Mouse (Mus musculus) embryonic facial prominence, embryonic 14.5 days (tissue): ENCODE data around the gene Zp2. TPM values are rescaled to one million over a fixed set of nuclear protein-coding genes. Genes with fewer than 3 reads are reported as not detected.

Experiments
- ATAC-seq: fragments of 200-750 bp; cut with Nextera tagmentation; 2 replicates; pipeline ENCODE4 v1.8.0; 2017; ENCODE audit warnings: low read depth, moderate number of reproducible peaks, moderate TSS enrichment
- DNase-seq: peaks from one replicate; pipeline ENCODE4 v3.0.0-alpha.2; 2015; ENCODE audit warnings: low spot score
- H3K27ac ChIP-seq: fragments of 300-500 bp; sonication (generic); replicated peaks from 2 replicates; pipeline ENCODE4 v1.5.1; 2014; ENCODE audit warnings: low read depth, mild to moderate bottlenecking, low read length, moderate library complexity
- H3K27me3 ChIP-seq: fragments of 300-500 bp; sonication (generic); replicated peaks from 2 replicates; pipeline ENCODE4 v1.6.1; 2014; ENCODE audit warnings: low read length; ENCODE audit not compliant: control insufficient read depth, insufficient read depth
- H3K36me3 ChIP-seq: fragments of 300-500 bp; sonication (generic); 2 replicates; pipeline ENCODE4 v1.6.1; 2014; ENCODE audit warnings: low read length, mixed read lengths; ENCODE audit not compliant: control insufficient read depth, insufficient read depth
- H3K4me1 ChIP-seq: fragments of 300-500 bp; sonication (generic); 2 replicates; pipeline ENCODE4 v1.6.1; 2014; ENCODE audit warnings: antibody characterized with exemption, low read length; ENCODE audit not compliant: control insufficient read depth, insufficient read depth
- H3K4me2 ChIP-seq: fragments of 300-500 bp; sonication (generic); 2 replicates; pipeline ENCODE4 v1.6.1; 2014; ENCODE audit warnings: low read depth, mild to moderate bottlenecking, low read length, moderate library complexity, mixed read lengths
- H3K4me3 ChIP-seq: fragments of 300-500 bp; sonication (generic); 2 replicates; pipeline ENCODE4 v1.5.1; 2014; ENCODE audit warnings: low read depth, mild to moderate bottlenecking, low read length
- H3K9ac ChIP-seq: fragments of 300-500 bp; sonication (generic); 2 replicates; pipeline ENCODE4 v1.6.1; 2014; ENCODE audit warnings: low read depth, mild to moderate bottlenecking, low read length, moderate library complexity, mixed read lengths
- H3K9me3 ChIP-seq: fragments of 300-500 bp; sonication (generic); 2 replicates; pipeline ENCODE4 v1.6.1; 2016; ENCODE audit warnings: low read length; ENCODE audit not compliant: control insufficient read depth
- WGBS: fragments of 180-500 bp; shearing (Covaris S2); extraction: QIAGEN DNeasy Blood & Tissue Kit; methylation state at CpG from one replicate; pipeline ENCODE4 v1.1.7; 2014; 5-methylcytosine and 5-hydroxymethylcytosine counted together
- polyA plus RNA-seq: library from polyadenylated mRNA; unstranded; fragments of >200 nt; fragmentation: Nextera tagmentation; extraction: Ambion mirVana; gene quantifications from 2 replicates; pipeline ENCODE4 v1.2.1, GENCODE M21; 2014

The Zp2 gene
- polyA plus RNA-seq, 1 experiment from 2014 or later, result 1.7 TPM

GRCm38 (mm10) chr7:120123776-120124175, 21.3 kb downstream of the Zp2 start:
- no peak overlapping the region for H3K27ac ChIP-seq
- H3K27me3 ChIP-seq, result no peaks in the 10 kb centered on the region
- DNase-seq (no peak), ATAC-seq (no peak)
- 73% methylated on average over 4 of the region's 4 CpGs for WGBS
- peaks cover 20% of the 10 kb centered on the region; the same call in 1 of the 2 replicates for H3K36me3 ChIP-seq
- H3K4me2 ChIP-seq, result no peak overlapping the region
- no peak overlapping the region for H3K4me3 ChIP-seq
- H3K9ac ChIP-seq, result no peak overlapping the region
- no peaks in the 10 kb centered on the region for H3K9me3 ChIP-seq
- H3K4me1 ChIP-seq, result peaks cover 25% of the 10 kb centered on the region

GRCm38 (mm10) chr7:120117529-120117928, 27.6 kb downstream of the Zp2 start:
- Histone ChIP-seq H3K27me3 (no peaks in the 10 kb centered on the region), H3K9me3 (no peaks in the 10 kb centered on the region), H3K36me3 (peaks cover 25% of the 10 kb centered on the region), H3K4me2 (no peak overlapping the region), H3K4me3 (no peak overlapping the region), H3K9ac (no peak overlapping the region), H3K27ac (0 out of 2 replicates have a peak overlapping the region, but pooled peaks have one; percentile 5), H3K4me1 (no peaks in the 10 kb centered on the region)
- DNase-seq (no peak), ATAC-seq (peak; percentile 65; the same call in 1 of the 2 replicates)
- 32% methylated on average over 6 of the region's 6 CpGs for WGBS

- no peak overlapping the region for H3K27ac ChIP-seq
- H3K4me2 ChIP-seq, result no peak overlapping the region
- no peaks in the 10 kb centered on the region for H3K9me3 ChIP-seq
- peaks cover 25% of the 10 kb centered on the region for H3K36me3 ChIP-seq
- H3K9ac ChIP-seq, result no peak overlapping the region
- H3K4me1 ChIP-seq, result no peaks in the 10 kb centered on the region
- DNase-seq (peak; percentile 72), ATAC-seq (peak; percentile 55; the same call in 1 of the 2 replicates)
- H3K4me3 ChIP-seq, result no peak overlapping the region
- no peaks in the 10 kb centered on the region for H3K27me3 ChIP-seq
- 54% methylated on average over 5 of the region's 5 CpGs for WGBS
These were observed 28.1 kb downstream of the Zp2 start for GRCm38 (mm10) chr7:120116976-120117375.

GRCm38 (mm10) chr7:120109676-120110075, 35.4 kb downstream of the Zp2 start:
- H3K4me3 ChIP-seq, result no peak overlapping the region
- ATAC-seq (no peak), DNase-seq (no peak)
- no peaks in the 10 kb centered on the region for H3K4me1 ChIP-seq
- no peaks in the 10 kb centered on the region for H3K9me3 ChIP-seq
- WGBS, result 69% methylated on average over 5 of the region's 5 CpGs
- H3K27me3 ChIP-seq, result no peaks in the 10 kb centered on the region
- H3K36me3 ChIP-seq, result no peaks in the 10 kb centered on the region
- no peak overlapping the region for H3K4me2 ChIP-seq
- no peak overlapping the region for H3K27ac ChIP-seq
- H3K9ac ChIP-seq, result no peak overlapping the region

GRCm38 (mm10) chr7:120106356-120106755, 38.7 kb downstream of the Zp2 start:
- H3K36me3 ChIP-seq, result no peaks in the 10 kb centered on the region
- WGBS, result 62% methylated on average over 2 of the region's 2 CpGs
- no peaks in the 10 kb centered on the region for H3K27me3 ChIP-seq
- H3K4me1 ChIP-seq, result peaks cover 5% of the 10 kb centered on the region; the same call in 1 of the 2 replicates
- H3K4me3 ChIP-seq, result no peak overlapping the region
- H3K9ac ChIP-seq, result no peak overlapping the region
- H3K27ac ChIP-seq, result no peak overlapping the region
- no peak for DNase-seq
- H3K4me2 ChIP-seq, result no peak overlapping the region
- no peaks in the 10 kb centered on the region for H3K9me3 ChIP-seq
- ATAC-seq, result no peak

GRCm38 (mm10) chr7:120104975-120105374, 40.1 kb downstream of the Zp2 start:
- no peak overlapping the region for H3K4me3 ChIP-seq
- H3K4me2 ChIP-seq, result no peak overlapping the region
- H3K27me3 ChIP-seq, result no peaks in the 10 kb centered on the region
- ATAC-seq, result no peak
- H3K9ac ChIP-seq, result no peak overlapping the region
- H3K4me1 ChIP-seq, result peaks cover 5% of the 10 kb centered on the region; the same call in 1 of the 2 replicates
- H3K36me3 ChIP-seq, result no peaks in the 10 kb centered on the region
- no peak for DNase-seq
- WGBS, result 57% methylated on average over 3 of the region's 3 CpGs
- no peak overlapping the region for H3K27ac ChIP-seq
- no peaks in the 10 kb centered on the region for H3K9me3 ChIP-seq

- peak overlapping the region; percentile 60 for H3K4me3 ChIP-seq
- 2% methylated on average over 25 of the region's 25 CpGs for WGBS
- ATAC-seq, result peak; percentile 51; the same call in 1 of the 2 replicates
- H3K27me3 ChIP-seq, result no peaks in the 10 kb centered on the region
- H3K9me3 ChIP-seq, result no peaks in the 10 kb centered on the region
- H3K4me1 ChIP-seq, result peaks cover 5% of the 10 kb centered on the region; the same call in 1 of the 2 replicates
- H3K9ac ChIP-seq, result peak overlapping the region; percentile 70
- peak overlapping the region; percentile 59 for H3K4me2 ChIP-seq
- peak; percentile 64 for DNase-seq
- H3K36me3 ChIP-seq, result no peaks in the 10 kb centered on the region
- H3K27ac ChIP-seq, result no peak overlapping the region
These were observed 42.0 kb downstream of the Zp2 start for GRCm38 (mm10) chr7:120103019-120103567.

- DNase-seq (peak; percentile 89), ATAC-seq (peak; percentile 89)
- H3K9me3 ChIP-seq, result no peaks in the 10 kb centered on the region
- WGBS, result under 1% methylated on average over 36 of the region's 42 CpGs
- peak within 1 kb of the TSS; percentile 59 for H3K4me2 ChIP-seq
- H3K27me3 ChIP-seq, result no peaks in the 10 kb centered on the region
- H3K4me3 ChIP-seq, result peak within 1 kb of the TSS; percentile 60
- H3K9ac ChIP-seq, result peak within 1 kb of the TSS; percentile 70
- H3K36me3 ChIP-seq, result no peaks in the 10 kb centered on the region
- no peak within 1 kb of the TSS; the same call in 1 of the 2 replicates for H3K27ac ChIP-seq
- H3K4me1 ChIP-seq, result peaks cover 5% of the 10 kb centered on the region; the same call in 1 of the 2 replicates
These were observed 42.7 kb downstream of the Zp2 start, which contains the start of gene Tmem159 for GRCm38 (mm10) chr7:120102164-120102972. TSS of gene Tmem159 (plus strand) at chr7:120102353.
